Mouse (Mus musculus): ENCODE measurements around the gene Cfc1.
"Not testable (repeated sequence)": the region's sequence is repeated elsewhere in the genome, so short reads cannot be mapped to it uniquely, and the experiment has no call there.

Cfc1 gene

GRCm38 (mm10) chr1:34535043-34535698 lies at the start of gene Cfc1:
Cfc1 (plus strand) TSS chr1:34535648.
- DNase-seq, result not testable (repeated sequence)

- no peak for DNase-seq
Observed at GRCm38 (mm10) chr1:34487383-34487782, 48.1 kb upstream of the Cfc1 start.

- DNase-seq, result no peak
Observed at GRCm38 (mm10) chr1:34489852-34490541, 45.5 kb upstream of the Cfc1 start.

- DNase-seq, result no peak
Observed at GRCm38 (mm10) chr1:34491480-34491879, 44.0 kb upstream of the Cfc1 start.

GRCm38 (mm10) chr1:34502991-34503390 lies 32.5 kb upstream of the Cfc1 start:
- DNase-seq, result no peak

GRCm38 (mm10) chr1:34505307-34505706 lies 30.1 kb upstream of the Cfc1 start:
- no peak for DNase-seq

- no peak for DNase-seq
Observed at GRCm38 (mm10) chr1:34505970-34506551, 29.4 kb upstream of the Cfc1 start.

- no peak for DNase-seq
Observed at GRCm38 (mm10) chr1:34507986-34508385, 27.5 kb upstream of the Cfc1 start.

GRCm38 (mm10) chr1:34510575-34510981 lies 24.9 kb upstream of the Cfc1 start:
- DNase-seq, result no peak

- DNase-seq, result peak in 1 of 2 experiments; percentile 45
Observed at GRCm38 (mm10) chr1:34511027-34511426, 24.4 kb upstream of the Cfc1 start.

- no peak for DNase-seq
Observed at GRCm38 (mm10) chr1:34513068-34513467, 22.4 kb upstream of the Cfc1 start.

GRCm38 (mm10) chr1:34516595-34516994 lies 18.9 kb upstream of the Cfc1 start:
- DNase-seq, result no peak

- DNase-seq, result not testable (repeated sequence)
Observed at GRCm38 (mm10) chr1:34517297-34517696, 18.2 kb upstream of the Cfc1 start.

- DNase-seq, result not testable (repeated sequence)
Observed at GRCm38 (mm10) chr1:34517797-34518196, 17.7 kb upstream of the Cfc1 start.

GRCm38 (mm10) chr1:34518259-34518658 lies 17.2 kb upstream of the Cfc1 start:
- DNase-seq, result no peak

GRCm38 (mm10) chr1:34522205-34522849 lies 13.1 kb upstream of the Cfc1 start:
- DNase-seq, result no peak

- DNase-seq, result no peak
Observed at GRCm38 (mm10) chr1:34522850-34523244, 12.6 kb upstream of the Cfc1 start.

- DNase-seq, result no peak
Observed at GRCm38 (mm10) chr1:34523647-34524046, 11.8 kb upstream of the Cfc1 start.

GRCm38 (mm10) chr1:34534574-34534973 lies 874 bp upstream of the Cfc1 start:
- not testable (repeated sequence) for DNase-seq

GRCm38 (mm10) chr1:34536291-34536766 lies 881 bp downstream of the Cfc1 start:
- no peak for DNase-seq

- peak; percentile 18 to 28 for DNase-seq
Observed at GRCm38 (mm10) chr1:34536767-34537485, 1.5 kb downstream of the Cfc1 start.

- DNase-seq, result no peak
Observed at GRCm38 (mm10) chr1:34547074-34547473, 11.6 kb downstream of the Cfc1 start.

GRCm38 (mm10) chr1:34553690-34554089 lies 18.2 kb downstream of the Cfc1 start:
- no peak for DNase-seq
